Mouse (Mus musculus) MN1 (cell line): ENCODE measurements around the gene Arhgap22.
A peak's percentile ranks its signal among the peaks of the same experiment; 100 is the strongest.

ENCODE experiments used
- DNase-seq: peaks from one replicate; pipeline ENCODE4 v3.0.0-alpha.2; 2016; ENCODE audit warnings: low spot score

Arhgap22 gene

GRCm38 (mm10) chr14:33282447-33282846 is 68.6 kb downstream of the Arhgap22 start:
- no peak for DNase-seq

DNA sequence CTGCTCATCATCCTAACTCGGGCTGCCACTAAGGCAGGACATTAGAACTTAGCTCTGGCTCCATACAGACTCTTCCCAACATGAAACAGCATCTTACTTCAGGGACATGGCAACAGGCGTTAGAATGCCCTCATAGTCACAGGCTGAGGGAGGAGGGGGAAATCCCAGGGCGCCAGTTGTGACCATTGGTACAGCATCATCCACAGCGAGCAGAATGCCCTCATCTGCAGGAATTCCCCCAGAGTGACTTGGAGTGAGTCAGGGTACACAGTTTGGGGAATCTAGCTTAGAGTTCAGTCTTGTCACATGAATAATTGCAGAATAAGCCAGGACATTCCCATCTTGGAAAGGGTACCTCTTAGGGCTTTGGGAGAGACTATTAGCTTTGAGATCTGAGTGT is 74.1 kb downstream of the Arhgap22 start:
- DNase-seq: no peak

DNA sequence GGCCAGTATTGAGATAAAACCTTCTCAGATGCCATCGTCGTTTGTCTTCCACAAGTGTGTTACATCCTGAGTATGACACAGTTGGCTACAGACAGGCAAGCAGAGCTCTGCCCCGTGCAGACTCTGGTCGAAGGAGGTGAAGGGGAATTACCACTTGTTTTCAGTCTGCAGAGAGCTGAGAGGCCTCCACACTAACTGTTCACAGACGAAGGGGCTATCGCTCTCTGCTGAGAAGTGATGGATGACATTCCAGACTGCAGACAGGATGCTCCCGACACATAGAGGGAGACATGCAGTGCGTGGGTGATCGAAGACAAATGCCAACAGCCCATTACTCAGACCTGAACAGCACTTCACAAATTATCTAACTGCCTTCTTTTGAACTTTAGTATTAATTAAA is 76.2 kb downstream of the Arhgap22 start:
- no peak for DNase-seq

- DNase-seq: no peak
These were observed 80.7 kb downstream of the Arhgap22 start for GRCm38 (mm10) chr14:33294488-33294887.

GRCm38 (mm10) chr14:33296698-33297341 is 83.0 kb downstream of the Arhgap22 start:
- peak; percentile 85 for DNase-seq

DNA sequence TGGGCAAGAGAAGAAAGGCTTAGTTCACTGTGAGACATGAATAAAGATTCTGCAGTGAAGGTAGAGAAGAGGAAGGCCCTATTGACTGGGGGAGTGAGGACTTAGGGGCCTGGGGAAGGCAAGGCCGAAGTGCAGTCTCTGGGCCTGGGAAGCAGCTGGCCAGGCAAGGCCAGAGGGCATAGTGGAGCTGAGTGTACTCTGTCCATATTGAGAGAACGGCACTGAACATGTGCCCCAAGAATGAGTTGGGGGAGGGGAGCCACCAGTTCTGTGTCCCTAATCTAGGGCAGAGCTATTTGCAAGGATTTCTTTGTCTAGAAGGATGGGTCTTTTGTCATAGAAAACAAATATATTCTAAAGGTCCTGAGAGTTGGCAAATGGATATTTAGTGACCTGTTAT is 86.8 kb downstream of the Arhgap22 start:
- no peak for DNase-seq

GRCm38 (mm10) chr14:33303348-33303819 is 89.6 kb downstream of the Arhgap22 start:
- peak; percentile 84 for DNase-seq

DNA sequence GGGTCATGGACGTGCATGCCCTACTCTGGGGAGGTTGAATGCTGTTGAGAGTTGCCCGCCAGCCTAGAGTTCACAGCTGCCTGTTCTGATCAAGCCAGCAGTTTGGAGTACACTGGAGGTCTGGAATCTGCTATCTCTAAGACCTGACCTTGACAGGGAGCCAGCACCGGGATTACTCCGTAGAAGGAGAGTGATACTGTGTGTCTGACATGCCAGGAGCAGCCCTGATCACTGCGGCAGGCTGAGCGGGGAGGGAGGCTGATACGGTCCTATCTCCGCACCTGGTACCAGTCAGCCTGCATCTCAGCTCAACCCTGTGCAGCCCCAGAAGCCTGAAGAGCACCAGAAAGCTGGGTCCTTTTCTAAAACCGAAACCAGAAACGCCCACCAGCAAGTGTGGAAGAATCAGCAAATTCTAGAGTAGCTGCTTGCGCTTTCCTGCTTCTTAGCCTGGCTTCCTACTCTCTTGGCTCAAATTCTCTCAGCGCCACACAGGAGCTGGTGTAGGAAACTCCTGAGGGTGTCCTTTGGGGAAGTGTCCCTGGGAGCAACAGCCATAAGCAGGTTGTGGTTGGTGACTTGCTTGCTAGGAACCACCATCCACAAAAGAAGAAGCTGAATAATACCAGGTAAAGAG is 91.9 kb downstream of the Arhgap22 start:
- no peak for DNase-seq

DNA sequence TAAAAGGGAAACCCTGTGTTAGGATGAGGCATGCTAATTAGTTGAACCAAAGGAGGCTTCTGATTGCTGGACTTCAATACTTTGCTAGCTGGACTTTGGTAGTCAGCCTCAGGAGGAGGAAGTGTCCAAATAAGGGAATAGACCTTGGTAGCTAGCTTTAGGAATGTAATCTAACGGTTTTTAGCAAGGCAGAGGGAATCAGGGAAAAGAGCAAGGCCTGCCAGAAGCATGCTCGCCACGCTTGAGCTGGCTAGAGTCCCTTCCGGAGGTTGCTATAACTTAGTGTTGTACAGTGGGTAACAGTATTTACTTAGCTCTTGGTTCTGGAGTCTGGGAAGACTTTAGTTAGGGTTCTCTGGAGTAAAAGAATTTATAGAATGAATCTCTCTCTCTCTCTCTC is 96.9 kb downstream of the Arhgap22 start:
- DNase-seq: no peak

DNA sequence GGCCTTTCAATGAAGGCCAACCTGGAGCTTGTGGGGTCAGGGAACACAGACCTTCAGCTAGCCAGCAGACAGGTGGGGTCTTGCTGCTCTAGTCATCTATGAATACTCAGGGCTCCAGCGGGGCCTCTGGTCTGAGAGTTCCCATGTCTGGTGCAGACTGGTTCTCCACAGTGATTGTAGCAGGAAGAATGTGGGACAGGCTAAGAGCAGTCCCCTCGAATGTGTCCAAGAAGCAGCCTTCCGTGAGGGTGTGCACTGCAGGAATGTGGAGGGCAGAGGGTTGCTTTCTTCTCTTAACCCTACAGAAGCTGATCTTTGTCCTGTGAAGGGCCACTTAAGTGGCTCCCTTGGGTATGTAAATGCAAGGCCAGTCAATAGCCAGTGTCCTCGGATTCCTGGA is 98.5 kb downstream of the Arhgap22 start:
- DNase-seq: no peak

DNA sequence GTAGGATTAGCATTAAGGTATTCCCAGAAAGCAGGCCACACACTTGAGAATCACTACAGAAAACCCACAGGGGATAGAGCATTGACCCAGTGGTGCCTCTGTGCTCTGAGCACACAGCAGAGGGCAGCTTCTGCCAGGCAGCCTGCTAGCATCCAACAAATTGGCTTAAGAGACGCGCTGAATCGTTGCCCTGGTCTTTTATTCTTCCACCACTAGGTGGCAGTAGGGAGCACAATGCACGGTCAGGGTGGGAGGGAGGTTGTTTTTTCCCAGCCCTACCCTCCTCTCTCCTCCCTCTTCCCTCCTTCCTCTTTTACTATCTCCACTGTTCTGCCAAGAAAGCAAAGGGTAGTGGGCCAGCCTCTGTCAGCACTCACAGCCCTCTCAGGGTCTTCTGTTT is 99.8 kb downstream of the Arhgap22 start:
- peak; percentile 70 for DNase-seq

GRCm38 (mm10) chr14:33314160-33314559 is 100.3 kb downstream of the Arhgap22 start:
- no peak for DNase-seq

DNA sequence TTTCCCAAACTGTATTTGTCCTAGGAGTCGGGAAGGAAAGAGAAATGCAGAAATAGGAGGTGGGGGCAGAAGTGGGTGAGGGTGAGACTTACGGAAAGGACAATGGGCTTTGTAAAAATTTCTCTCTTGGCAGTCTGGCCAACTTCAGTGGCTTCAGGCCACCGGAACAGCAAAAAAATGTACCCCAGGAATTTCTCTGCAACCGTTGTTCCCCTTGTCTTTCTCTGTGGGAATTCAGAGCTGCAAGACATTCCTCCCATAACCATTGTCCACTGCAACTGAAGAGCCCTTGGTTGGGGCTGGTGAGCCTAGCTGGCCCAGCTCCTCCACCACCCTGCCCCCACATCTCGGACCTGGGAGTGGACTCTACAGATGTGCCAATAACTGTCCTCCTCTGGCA is 101.3 kb downstream of the Arhgap22 start:
- DNase-seq: no peak

DNA sequence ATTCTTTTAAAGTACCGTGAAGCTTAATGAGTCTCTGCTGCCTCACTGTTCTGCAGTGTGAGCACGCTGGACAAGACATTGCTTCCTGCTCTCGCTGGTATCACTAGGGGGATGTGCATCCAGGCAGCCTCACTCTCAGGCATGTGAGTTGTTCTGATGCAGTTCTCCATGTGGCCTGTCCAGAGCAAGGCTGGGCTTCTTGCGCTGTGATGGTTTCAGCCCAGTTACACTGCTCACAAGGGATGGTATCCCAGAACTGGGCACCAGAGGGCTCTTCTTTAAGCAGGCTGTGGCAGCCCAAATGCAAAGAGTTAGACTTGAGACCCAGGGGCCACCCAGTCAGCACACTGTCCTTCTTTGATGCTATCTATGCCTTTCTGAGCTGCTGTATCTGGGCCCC is 101.9 kb downstream of the Arhgap22 start:
- no peak for DNase-seq

DNA sequence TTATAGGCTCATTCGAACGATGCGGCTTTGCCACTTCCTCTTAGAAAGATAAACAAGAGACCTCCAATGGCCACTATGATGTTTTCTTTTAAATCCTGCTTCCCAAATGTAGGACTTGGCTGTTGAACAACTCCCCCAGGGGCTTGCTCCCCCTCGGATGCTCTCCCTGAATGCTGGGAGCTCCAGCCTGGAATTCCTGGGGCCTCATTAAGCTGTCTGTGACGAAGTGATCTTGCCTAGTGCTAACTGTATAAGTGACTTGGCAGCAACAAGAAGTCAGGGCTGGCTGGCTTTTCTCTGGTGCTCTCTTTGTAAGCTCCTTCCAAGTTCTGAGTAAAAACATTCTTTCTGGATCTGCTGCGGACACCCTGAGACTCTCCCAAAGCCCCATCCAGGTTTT is 104.1 kb downstream of the Arhgap22 start:
- DNase-seq: no peak

DNA sequence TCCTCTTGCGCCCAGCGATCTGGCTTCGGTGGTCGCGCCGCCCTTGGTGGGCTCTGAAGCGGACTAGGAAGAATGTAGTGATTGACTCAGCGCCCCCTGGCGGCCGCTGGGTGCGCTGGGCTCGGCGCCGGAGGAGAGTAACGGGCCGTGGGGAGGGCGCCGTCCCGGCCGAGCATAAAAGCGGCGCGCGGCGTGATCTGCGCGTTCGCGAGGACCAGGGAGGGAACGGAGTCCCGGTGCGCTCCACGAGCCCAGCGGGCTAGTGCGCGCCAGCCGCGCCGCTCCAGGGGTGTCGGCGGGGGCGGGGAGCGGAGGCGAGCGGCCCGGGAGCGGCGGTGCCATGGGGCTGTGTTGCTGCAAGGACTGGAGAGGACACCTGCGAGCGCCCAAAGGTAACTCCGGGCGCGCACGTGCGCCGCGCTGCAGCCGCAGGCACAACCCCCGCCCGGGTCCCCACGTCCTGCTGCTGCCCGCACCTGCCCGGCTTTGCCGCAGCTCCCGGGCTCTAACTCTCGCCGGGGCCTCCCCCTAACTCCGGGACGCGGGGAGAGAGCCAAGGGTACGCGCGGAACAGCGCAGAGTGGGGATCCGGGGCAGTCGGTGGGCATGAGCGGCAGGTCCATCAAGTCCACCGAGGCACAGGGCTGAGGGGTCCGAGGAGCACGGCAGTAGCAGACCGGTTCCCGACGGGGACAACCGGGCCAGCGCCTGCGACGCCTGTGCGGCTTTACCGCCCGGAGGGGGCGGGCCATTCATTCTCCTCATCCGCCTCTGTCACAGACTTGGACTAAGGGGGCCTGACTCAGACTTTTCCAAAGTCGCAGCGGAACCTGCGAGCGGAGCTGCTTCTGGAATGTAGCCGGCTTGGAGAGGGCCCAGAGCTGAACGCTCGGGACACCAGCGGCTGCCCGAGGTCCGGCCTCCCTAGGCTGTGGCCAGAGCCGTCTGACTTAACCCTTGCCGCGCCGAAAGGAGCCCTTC is 106.0 kb downstream of the Arhgap22 start:
- peak; percentile 33 for DNase-seq

DNA sequence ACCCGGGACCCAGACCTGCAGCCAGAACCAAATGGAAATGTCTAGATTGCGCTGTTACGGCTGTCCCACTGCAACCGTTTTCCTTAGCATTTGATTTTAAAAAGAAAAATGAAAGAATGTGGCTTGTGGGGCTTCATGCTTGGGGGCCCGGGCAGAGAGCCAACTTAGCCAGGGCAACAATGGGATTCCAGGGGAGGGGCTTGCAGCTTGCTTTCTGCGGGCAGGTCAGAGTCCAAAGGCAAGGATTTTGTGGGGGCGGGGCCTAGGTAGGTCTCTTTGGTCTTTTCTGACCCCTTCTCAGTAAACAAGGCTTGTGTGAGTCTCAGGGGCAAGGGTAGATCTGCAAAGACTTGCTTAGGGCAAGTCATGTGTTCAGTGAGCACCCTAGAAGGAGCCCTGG is 107.0 kb downstream of the Arhgap22 start:
- DNase-seq: no peak

DNA sequence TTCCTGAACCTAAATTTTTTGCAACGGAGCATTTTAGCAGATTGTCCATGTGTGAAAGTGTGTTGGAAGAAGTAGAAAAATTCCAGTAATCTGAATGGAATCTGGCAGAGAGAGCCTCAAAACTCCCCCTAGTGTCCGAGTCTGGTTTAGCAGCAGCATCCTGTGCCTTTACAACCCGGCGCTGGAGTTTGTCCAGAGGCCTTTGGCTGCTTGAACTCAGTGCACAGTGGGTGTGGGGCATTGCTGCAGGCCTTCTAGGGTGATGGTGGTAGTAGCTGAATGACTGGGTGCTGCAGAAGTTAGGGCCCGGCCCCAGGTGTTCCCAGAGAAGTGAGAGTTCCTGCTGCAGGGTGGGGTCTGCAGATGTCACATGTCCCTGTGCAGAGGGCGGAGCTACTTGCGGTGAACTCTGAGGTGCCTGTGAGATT is 108.8 kb downstream of the Arhgap22 start:
- peak; percentile 58 for DNase-seq

GRCm38 (mm10) chr14:33324556-33324955 is 110.7 kb downstream of the Arhgap22 start:
- DNase-seq: no peak

GRCm38 (mm10) chr14:33328369-33328768 is 114.5 kb downstream of the Arhgap22 start:
- no peak for DNase-seq

DNA sequence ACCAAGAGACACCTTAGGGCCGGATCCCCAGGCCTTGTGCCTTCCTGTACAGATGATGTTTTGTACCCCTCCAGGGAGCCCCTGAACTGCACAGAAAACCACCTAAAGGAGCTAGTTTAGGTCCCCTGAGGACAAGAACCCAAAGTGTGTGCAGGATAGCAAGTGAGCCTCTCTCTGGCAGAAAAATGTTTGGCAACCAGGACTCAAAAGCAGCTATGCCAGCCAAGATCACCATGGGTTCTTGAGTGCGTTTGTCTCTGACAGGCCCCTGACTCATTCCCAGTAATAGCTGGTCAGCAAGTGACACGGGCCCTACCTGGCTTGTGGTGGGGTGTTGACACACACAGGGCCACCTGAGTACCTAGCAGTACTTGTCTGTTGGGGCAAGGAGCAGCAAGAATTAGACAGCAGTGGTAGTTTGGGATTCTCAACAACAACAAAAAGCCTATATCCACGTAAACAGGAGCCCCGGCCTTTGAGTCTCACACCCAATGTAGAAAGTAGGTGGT is 115.5 kb downstream of the Arhgap22 start:
- no peak for DNase-seq

GRCm38 (mm10) chr14:33330986-33331385 is 117.2 kb downstream of the Arhgap22 start:
- DNase-seq: no peak
